Mouse (Mus musculus): ENCODE results near the gene Mthfd2l.

- TF ChIP-seq FLI1 (IDR thresholded peaks at IDR 0.05; ENCODE audit: low read length) (no peak), GATA1 (IDR thresholded peaks at IDR 0.05; ENCODE audit: borderline replicate concordance, low read length) (no peak)
Observed at GRCm38 (mm10) chr5:90902380-90903260, 28.3 kb upstream of the Mthfd2l start.

Measured in megakaryocyte, embryonic 14.5 days (primary cell).